Mouse (Mus musculus) urinary bladder, postnatal 25 days (tissue): ENCODE results near the gene Slc26a3.
"Not testable (repeated sequence)": the region's sequence is repeated elsewhere in the genome, so short reads cannot be mapped to it uniquely, and the experiment has no call there.

ENCODE experiments used
- DNase-seq: peaks from one replicate; pipeline ENCODE4 v3.0.0; 2022; ENCODE audit warnings: low spot score

Slc26a3 gene

DNA sequence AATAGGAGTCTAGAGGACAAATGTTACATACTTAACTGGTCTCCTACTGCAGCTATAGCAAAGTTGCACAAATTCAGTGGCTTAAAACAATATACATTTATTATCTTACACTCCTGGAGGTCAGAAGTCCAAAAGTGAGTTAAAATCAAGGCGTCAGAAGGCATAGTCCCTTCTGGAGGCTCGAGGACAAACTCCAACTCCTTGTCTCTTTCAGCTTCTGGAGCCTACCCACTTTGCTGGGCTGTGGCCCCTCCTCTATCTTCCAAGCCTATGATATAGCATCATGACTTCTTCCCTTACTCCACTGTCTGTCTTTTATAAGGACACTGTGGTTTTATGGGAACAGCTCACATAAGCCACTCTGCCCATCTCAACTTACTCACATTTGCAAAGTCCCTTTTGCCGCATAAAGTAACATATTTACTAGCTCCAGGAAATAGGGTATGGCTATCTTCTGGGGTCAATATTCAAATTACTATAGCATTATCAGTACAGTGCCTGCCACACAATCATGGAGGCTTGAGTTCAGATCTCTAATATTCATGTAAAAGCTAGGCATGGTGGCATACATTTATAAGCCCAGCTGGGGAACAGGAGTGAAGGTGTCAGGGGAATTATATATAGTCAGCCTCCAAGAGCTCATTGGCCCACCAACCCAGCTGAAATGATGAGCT, 31.4 kb downstream of the Slc26a3 start:
- no peak for DNase-seq

DNA sequence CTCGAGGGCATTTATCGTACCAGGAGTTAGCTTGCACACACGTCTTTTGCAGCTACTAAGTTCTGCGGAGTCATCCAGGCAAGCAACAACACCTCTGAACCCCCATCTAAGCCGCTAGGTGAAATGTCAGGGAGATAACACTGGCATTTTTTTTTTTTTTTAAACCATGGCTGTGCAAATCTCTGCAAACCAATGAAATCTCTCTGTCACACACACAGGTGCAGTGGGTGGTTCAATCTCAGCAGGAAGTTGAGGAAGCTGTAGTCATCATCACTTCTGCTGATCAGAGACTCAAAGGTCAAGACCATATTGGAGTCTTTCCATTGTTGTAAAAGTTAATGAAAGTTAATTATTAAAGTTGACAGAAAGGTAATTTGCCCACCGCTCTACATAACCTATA, 47.1 kb downstream of the Slc26a3 start:
- DNase-seq, result no peak

DNA sequence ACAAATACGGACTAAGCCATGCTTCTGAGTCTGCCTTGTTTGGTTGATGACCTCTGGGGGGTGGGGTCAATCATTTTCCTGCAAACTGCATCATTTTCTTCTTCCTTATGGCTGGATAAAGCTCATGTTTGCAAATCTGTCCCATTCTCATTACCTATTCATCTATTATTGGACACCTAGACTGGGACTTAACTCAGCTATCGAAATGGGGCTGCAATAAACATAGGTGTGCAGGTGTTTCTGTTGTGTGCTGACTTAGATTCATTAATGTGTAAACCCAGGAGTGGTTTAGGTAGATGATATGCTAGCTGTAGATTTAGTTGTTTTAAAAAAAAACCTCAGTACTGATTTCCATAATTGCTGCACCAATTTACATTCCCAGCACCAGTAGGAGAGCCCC, 48.9 kb downstream of the Slc26a3 start:
- DNase-seq, result no peak

DNA sequence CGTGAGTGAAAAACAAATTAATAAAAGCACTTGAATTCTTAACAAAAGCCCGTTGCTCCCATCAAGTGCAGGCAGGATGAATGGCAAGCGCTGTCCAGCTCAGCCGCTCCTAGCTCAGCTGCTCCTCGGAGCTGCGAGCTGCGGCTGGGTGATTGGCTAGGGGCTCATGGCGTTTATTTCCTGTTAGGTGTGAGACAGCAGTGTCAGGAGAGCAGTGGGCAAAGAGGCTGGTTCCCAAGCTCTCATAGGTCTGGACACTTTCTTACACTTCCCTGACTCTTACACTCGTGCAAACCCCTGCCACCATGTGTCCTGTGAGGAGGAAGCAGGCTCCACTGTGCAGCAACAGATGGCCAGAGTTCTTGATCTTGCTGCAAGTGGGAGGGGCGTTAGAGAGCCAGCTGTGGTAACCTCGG, 53.5 kb downstream of the Slc26a3 start:
- DNase-seq, result no peak

DNA sequence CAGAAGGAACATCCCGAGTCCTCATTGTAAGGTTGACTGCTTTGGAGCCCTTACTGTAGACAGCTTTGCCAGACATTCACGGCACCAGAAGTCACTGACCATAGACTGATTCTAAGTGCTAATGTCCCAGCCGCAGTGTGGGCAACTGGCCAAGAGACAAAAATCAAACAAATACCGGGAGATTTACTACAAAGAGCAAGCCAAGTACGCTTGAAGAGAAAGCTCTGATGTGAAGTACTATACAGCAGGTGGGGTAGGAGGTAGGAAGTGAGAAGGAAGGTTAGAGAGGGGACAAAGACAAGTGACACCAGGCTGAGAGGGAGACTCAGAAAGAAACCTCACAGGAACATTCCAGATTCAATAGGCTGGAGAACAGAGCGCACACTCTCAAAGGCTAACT, 54.2 kb downstream of the Slc26a3 start:
- no peak for DNase-seq

DNA sequence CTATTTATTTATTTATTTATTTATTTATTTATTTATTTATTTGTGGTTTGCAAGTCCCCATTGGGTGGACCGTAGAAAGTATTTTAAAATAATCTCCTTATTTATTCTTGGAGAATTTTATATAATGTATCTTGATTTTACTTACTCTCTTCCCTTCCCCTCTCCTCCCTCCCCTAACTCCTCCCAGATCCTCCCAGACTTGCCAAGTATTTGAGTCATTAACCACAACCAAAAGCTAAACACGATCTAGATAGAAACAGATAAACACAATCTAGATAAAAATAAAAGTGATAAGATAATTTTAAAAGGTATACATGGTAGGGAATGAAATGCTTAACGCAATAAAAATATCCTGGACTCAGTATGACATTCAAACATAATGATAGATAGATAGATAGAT, 58.7 kb downstream of the Slc26a3 start:
- DNase-seq, result no peak

DNA sequence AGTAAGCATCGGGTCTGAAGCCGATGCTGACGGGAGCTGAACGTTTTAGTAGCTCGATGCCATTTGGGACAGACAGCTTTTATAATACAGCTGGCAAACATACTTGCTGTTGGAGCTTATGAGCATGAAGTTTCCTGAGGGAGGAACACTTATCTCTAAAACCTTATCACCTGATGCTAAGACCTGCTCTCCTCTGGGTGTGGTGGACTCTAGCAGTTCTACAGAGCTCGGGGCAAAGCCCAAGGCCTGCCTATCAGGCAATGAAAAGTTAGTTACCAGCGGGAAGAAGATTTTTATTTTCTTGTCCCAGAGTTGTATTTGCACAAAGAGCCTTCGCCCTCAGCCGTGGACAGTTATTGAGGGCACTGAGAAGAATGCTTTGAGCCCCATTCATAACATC, 65.6 kb downstream of the Slc26a3 start:
- DNase-seq, result no peak

DNA sequence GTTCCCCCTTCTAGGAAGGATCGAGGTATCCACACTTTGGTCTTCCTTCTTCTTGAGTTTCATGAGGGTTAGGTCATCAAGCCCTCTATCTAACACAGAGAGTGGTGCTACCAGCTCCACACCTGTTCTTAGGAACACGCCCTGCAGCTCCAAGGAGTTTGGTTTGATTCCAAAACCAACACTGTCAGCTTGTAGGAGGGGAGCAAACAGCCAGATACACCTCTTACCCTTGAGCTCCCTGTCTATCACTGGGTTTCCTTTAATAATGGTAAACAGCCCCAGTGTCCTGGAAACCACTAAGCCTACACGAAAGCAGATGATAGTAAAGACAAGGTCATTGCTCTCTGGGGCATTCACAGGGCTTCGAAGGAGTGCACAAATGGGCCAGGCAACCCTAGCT, 67.8 kb downstream of the Slc26a3 start:
- no peak for DNase-seq

DNA sequence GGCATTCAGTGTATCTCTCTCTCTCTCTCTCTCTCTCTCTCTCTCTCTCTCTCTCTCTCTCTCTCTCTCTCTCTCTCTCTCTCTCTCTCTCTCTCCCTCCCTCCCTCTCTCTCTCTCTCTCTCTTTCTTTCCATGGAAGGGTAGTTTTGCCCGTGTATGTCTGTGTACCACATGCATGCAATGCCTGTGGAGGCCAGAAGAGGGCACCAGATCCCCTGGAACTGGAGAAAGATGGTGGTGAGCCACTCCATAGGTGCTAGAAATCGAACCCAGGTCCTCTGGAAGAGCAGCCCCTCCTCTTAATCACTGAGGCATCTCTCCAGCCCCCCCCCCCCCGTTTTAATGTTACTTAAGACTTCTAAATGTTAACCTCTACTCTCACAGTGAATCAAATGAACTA, 69.6 kb downstream of the Slc26a3 start:
- DNase-seq, result not testable (repeated sequence)

DNA sequence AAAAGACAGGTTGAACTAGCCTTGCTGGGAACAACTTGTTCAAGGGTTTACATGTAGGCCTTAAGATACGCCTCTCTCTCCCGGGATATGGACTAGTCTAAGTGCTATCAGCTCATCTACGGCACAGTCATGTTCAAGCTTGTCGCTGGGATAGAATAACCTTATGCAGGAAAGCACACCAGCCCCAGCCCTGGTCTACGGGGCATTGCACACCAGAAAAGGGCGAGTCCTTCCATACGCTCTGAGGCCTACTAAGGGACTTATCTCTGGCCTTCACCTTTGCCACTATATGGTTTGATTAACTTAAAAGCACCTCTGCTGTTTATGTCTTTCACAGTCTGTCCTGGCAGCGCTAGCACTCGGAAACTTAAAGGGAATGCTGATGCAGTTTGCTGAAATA, 70.7 kb downstream of the Slc26a3 start:
- DNase-seq, result no peak

DNA sequence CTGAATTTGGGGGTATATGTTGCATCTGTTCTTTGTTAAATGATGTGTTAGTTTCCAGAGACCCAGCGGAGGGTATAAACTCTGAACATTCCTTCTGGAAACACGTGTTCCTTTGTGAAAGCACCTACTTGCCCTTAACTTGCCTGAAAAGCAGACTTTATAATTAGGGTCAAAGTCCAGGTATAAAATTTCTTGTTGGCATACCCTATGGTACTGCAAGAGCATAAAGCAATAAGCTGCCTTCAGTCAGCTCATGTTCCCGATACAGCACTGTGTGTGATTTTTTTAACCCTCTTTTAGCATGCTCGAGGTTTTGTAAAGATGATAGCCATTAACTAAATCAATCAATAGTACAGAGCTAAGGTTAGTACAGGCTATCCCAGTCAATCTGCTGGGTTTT, 71.9 kb downstream of the Slc26a3 start:
- DNase-seq, result no peak

DNA sequence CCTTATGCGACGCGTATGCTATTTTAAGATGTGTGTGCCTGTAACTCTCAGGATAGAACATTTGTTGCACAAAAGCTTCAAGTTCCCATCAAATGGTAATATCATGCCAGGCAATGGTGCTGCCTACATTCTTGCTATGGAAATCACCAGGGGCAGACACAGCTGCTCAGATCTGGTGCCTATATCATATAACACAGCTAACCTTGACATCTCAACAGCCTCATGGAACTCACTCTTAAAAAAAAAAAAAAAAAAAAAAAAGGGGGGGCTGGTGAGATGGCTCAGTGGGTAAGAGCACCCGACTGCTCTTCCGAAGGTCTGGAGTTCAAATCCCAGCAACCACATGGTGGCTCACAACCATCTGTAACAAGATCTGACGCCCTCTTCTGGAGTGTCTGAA, 87.5 kb downstream of the Slc26a3 start:
- not testable (repeated sequence) for DNase-seq

DNA sequence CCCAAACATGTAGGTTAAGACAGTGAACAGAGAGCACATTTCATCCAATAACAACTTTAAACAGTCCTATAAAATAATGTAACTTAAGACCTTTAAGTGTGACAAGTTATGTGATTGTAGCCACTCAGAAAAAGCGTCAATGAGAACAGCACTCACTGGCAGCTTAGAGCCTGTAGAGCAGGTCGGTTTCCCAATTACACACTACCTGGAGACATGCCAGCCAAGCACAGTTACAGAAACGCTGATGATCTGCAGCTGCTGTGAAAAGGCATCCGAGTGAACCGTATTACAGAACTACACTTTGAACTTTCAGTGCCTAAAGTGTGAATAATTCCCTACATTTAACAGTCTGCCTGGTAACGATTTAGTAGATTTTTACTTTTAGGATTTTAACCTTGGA, 95.8 kb downstream of the Slc26a3 start:
- DNase-seq, result no peak

DNA sequence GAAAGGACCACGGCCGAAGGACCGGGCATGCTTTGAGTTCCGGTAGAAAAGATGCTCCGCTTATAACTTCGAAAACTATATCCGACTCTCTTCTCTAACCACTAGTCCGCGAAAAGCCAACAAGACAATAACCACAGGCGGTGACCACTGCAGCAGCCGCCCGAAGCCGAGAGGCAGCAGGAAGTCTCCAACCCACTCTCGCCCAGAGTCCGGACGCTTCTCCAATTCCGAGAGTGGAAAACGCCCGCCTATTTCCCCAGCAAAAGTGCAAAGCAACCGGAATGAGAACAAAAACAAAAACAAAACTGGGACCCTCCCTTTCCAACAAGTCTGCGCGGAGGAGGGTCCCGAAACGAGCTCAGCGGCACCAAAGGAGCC, 108.3 kb downstream of the Slc26a3 start:
- no peak for DNase-seq

DNA sequence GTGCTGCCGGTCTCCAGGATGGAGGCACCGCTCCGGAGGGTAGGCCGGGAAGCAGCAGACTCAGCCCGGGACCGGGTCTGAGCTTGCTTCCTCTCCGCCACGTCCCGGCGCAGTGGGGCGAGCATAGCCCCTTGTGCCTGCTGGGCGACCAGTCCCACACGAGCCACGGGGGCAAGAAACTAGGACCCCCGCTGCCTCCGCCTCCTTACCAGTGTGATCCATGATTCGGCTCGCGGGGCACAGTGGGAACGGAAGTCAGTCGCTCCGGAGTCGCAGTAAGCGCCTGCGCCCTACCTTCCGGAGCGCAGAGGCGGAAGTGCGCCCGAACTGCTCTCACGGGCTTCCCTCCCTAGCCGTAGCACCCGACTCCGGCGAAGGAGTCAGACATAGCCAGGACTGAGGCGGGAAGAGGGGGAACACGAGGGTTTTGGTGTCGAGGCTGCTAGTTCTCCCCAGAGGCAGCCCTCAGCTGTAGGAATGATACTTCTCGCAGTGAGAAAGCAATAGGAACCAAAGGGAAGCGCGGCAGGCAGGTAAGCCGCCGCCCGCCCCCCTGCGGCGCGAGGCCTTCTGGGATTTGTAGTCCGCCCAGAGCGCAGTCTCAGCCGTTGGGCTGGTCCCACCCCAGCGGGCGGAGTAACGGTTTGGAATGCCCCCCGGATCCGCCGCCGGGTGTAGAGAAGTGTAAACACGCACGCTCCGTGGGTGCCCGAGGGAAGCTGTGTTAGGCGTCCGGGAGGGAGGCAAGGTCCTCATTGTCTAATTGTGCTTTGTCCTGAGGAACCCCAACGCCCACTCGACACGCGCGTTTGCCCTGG, 108.9 kb downstream of the Slc26a3 start, which contains the start of gene Cbll1:
TSS of gene Cbll1 (minus strand) at position 303 of the 818 bp plus-strand sequence.
- DNase-seq, result peak; percentile 92

DNA sequence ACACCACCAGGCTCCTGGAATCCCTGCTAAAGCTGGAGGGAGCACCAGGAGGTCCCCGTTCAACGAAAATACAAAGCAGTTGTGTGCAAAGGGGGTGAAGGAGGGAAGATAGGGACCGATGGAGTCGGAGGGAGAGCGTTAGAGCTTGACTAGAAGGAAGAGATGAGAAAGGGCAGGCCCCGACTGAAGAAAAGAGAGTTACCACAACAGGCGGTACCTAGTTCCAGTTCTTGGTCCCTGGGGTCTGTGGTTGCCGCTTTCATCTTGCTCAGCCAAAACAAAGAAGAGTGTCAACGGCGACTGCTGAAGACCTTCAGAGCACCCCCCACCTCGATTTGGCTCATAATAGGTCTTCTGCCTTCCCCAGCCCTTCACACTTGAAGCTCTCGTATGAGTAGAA, 109.5 kb downstream of the Slc26a3 start:
- no peak for DNase-seq

DNA sequence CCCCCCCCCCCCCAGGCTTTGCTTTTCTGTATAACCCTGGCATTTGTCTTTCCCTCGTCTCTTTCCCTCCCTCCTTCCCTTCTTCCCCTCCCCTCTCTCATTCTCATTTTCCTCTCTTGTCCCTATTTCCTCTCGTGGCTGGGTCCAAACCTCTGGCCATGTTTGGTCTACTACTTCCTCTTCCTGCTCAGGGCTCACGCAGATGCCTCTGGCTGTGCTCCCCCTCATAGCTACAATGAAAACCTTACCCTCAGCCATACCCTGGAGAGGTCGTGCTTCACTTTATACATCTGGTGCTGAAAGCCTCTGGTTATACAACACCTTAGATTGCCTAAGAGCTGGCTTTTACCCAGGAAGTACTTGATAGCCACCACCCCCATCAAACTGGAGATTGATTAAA, 110.6 kb downstream of the Slc26a3 start:
- DNase-seq, result no peak

DNA sequence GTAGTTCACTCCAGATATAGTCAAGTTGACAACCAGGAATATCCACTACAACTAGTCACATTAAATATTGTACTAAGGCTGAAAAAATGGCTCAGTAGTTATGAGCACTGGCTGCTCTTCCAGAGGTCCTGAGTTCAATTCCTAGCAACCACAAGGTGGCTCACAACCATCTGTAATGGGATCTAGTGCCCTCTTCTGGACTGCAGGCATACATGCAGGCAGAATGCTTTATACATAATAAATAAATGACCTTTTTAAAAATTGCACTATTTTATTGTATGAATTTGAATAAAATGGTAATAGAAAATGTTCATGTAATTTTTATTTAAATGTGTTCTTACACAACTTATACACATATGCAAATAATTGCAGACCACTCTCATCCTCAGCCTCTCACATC, 112.5 kb downstream of the Slc26a3 start:
- no peak for DNase-seq

DNA sequence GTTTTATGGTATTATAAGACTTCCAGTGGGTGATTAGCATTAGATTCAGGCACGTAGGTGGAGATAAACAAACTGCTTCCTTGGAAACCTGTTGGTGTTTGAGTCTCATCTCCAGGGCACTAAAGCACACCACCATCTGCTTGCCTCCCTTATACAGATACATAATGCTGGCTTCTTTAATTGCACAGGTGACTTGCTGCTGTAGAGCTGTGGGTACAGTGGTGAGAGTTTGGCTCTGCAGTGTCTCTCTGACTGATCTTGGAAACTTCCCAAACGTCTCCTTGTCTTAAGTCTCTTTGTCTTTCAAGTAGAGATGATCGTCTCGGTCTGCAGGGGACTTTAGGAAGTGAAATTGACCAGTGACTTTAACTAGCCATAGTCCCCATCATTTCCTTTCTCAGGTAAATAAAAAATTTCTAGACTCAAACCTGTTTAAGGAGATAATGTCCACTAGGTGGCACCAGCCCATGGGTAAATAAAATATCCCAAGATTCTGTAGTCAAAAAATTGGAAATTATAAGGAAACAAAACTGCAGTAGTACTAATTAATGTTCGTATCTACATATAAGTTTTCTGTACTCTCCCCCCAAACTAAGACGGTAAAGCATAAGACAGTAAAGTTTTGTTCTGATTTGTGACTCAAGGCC, 117.2 kb downstream of the Slc26a3 start:
- DNase-seq, result peak; percentile 20

DNA sequence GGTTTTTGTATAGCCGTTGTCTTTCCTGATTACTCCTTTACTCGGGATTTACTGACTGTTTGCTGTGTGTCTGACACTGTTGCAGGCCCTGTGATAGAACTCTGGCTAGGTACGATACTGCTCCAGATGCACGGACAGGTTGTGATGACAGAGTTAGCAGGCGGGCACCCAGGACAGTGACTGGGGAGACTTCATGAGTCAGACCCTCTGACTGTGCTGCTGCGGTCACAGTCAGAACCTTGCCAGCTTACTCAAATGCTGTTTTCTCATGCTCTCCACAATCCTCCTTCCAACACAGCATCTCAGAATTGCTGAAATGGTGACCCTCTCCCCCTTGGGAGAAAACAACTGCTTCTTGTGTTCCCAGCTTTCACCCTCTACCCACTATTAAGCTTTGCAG, 117.8 kb downstream of the Slc26a3 start:
- DNase-seq, result no peak

DNA sequence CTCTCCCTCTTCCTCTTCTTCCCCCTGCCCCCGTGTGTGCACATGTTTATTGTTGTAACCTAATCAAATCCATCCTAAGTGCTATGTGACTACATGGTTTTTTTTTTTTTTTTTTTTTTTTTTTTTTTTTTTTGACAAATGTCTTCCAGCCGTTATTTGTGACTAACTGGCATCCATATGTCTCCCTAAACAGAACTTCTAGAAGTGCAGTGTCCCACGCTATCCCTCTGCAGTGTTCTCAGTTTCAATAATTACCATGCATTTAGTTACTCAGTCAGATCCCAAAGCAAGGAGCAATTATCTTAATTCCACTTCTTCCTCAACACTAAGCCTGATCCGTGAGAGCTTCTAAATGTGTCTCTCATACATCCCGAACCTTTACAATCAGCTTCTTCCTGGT, 120.5 kb downstream of the Slc26a3 start:
- DNase-seq, result no peak

DNA sequence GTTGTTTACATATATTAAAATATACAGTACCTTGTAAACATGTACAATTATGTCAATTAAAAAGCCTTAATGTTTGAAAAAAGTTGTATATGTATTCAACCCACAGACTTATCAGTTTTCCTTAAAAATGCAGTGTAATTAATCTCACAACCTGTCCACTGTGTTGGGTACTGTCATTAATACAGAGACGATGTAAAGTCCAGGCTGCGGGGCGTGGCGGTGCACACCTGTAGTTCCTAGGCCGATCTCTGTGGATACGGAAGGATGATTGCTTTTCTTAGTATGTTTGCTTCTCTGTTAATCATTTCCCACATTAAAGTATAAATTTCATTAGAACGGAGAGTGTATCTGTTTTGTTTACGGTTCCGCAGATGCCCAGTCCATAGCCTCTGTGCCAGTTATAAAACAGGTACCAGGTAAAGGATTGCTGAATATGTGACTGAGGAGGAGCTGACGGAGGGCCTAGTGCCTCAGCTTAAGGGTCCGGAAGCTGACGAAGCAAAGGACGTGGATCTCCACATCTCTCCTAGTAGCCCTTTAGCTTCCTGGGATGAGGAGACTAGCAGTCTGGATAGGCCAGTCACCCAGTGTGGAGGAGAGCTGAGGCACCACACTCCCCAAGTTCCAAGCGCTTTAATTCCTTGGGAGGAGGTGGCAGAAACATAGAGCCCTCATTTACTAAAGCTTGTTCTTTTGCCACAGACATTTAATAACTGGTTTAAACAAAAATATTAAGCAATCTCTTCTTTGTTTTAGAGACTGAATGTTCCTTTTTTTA, 122.2 kb downstream of the Slc26a3 start:
- DNase-seq, result no peak
